Mouse (Mus musculus) naive thymus-derived CD4-positive, alpha-beta T cell, adult 5 months (primary cell): ENCODE results near the gene Dnmt1. TPM values are rescaled to one million over a fixed set of nuclear protein-coding genes. Genes with fewer than 3 reads are reported as not detected.

Experiments
- polyA plus RNA-seq: library from polyadenylated mRNA; unstranded; fragments of 100-300 nt; shearing (Covaris generic); gene quantifications from one replicate; pipeline ENCODE4 v1.2.1, GENCODE M21; 2017

The Dnmt1 gene
- polyA plus RNA-seq: 75.5 TPM

DNA sequence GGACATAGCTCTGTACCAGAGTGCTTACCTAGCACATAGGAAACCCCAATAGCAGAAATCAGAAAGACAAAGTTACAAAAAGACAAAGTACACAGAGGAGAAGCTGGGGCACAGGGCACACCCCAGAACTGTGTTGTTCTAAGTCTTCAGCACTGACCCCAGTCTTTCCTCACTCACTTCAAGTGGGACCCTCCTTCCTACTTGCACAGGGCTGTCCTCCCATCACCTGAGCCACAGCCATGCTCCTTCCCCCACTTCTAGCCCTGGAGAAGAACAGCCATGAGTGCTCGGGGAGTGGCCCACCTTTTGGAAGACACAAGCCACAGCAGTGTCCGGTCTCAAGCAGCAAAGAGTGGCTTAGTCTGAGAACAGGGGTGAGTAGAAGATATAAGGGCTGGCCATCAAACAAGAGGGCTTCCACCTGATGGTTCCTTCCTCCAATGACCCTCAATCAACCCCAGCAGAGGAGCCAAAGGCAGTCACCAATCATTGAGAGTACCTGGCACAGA lies at the start of gene Dnmt1:
TSS of gene Dnmt1 (minus strand) at position 459 of the 509 bp plus-strand sequence.

DNA sequence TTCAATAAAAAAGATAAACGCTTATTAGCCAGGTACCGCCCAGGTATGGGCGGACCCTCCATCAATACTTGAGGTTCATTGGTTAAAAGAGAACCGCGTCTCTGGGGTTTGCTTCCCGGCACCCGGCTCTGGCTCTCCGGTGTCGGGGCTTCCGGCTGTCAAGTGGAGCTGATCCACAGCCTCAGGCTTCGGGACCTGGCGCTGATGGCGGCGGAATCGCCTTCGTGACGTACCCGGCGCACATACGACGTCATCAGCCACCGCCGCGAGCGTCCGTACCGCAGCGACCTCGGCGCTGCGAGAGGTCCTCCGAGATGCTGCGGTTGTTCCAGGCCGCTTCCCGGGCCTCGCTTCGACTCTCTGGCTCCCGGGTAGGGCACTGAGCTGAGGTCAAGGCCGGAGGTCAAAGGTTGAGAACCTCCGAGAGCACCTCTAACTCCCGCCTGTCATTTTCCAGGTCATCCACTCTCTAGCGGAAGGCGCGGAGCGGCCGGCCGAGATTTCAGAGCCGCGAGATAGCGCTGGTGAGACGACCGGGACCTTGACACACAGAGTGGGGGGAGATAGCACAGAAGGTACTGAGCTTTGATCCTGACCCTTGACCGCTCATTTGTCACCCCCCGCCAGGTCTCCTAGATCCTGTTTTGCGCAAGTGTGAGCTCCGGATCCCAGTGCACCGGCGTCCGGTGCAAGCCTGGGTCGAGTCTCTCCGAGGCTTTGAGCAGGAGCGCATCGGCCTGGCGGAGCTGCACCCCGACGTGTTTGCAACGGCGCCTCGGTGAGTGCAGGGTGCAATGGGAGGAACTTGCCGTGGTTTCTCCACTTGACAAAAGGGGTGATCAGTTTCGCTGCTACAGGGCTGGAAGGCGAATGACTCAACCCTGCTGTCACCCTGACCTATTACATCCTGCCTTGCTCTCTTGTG lies 43.2 kb upstream of the Dnmt1 start, which contains the start of gene Mrpl4:
TSS of gene Mrpl4 (plus strand) at position 112 of the 925 bp plus-strand sequence.

DNA sequence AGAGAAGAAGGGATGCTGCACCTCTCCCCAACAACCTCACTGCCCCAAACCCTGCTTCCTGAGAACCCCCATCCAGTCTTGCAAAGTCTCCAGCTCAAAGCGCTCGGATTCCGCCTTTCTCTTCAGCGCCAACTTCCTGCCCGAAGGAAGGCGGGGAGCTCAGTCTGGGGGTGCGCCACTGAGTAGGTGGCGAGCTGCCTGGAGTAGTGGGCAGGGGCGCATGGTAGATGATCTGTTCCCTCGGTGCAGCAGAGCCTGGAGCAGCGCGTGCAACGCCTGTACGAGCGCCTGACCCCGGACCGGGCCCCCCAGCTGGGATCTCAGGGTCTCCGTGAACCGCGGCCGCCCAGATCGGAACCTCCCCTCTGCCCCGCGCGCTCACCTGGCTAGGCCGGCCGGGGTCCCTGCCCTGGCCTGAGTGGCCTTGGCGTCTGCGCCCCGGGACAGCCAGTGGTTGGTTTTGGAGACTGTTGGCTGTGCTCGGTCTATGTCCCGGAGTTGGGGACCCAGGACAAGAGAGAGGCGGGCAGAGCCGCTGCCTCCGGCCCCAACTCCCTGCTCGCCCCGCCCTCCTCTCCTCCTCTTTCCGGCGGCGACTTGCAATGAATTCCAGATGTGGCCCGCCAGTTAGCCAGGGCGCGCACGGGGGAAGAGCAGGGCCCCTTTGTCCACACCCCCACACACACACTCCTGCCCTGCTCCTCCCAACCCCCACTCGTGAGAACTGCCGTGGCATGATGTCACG lies 16.7 kb upstream of the Dnmt1 start, which contains the start of gene S1pr2:
TSS of gene S1pr2 (minus strand) at position 566 of the 745 bp plus-strand sequence.

DNA sequence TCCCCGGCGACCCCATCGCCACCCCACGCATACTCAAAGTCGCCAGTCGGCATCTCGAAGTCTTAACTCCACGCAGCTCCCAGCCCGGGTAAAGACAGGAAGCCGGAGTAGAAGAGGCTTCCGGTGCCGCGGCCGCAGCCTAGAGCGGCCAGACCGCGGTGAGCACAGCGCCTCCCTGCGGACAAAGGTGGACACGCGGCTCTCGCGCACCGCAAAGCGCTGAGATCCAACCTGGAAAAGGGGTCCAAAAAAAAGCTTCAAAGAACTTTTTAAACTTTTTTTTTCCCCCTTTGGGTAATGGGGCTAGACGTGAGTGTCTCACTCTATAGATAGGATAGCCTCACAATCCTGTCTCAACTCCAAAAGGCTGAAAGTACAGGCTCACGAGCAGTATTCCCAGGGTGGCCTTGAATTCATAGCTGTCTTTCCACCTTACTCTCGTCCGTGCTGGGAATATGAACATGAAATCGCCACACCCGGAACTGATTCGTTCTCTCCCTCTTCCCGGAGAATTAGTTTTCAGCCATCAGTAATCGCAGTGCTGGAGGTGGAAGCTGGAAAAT lies 61.1 kb downstream of the Dnmt1 start, which contains the start of gene Eif3g:
TSS of gene Eif3g (minus strand) at position 113 of the 563 bp plus-strand sequence.

GRCm38 (mm10) chr9:20887704-20888385 lies 71.8 kb downstream of the Dnmt1 start, which contains the start of gene Ppan:
Ppan (plus strand) TSS chr9:20888175.

GRCm38 (mm10) chr9:20879097-20879792 lies 80.4 kb downstream of the Dnmt1 start, which contains the start of gene Angptl6:
Angptl6 (minus strand) TSS chr9:20879727.

DNA sequence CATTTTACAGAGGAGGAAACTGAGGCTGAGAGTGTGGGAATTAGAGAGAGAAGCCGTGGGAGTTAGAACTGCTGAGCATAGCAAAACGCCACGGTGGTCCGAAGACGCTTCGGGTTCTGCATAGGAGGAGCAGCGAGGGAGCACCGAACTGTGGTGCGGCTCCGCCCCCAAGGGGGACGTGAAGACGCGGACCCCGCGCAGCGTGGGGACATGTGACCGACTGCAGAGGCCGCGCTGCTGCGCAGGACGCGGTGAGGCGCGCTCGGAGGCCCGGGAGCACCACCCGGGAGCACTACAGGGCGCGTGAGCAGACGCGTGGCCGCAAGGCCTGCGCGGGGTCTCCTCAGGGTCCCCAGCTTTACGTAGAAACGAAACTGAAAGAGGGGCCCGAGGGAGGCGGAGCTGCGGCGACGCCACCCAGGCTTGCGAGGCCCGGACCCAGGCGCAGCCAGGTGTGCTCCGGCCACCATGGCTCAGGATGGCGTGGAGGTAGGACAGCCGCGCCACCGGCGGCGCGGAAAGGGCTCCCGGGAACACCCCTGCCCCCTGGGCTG lies 91.2 kb downstream of the Dnmt1 start, which contains the start of gene A230050P20Rik:
TSS of gene A230050P20Rik (plus strand) at position 195 of the 554 bp plus-strand sequence.

Other genes starting within 250 kb of the Dnmt1 start
- gene Olfm2, start 213.5 kb downstream of the Dnmt1 start, polyA plus RNA-seq: 0.31 TPM
- not detected for gene Col5a3, start 144.8 kb downstream of the Dnmt1 start, polyA plus RNA-seq
- not detected for gene Rdh8, start 141.4 kb downstream of the Dnmt1 start, polyA plus RNA-seq
- 25.8 TPM for gene A230050P20Rik, start 91.2 kb downstream of the Dnmt1 start, polyA plus RNA-seq
- 5.3 TPM for gene Angptl6, start 80.2 kb downstream of the Dnmt1 start, polyA plus RNA-seq
- gene Ppan, start 71.7 kb downstream of the Dnmt1 start, polyA plus RNA-seq: 106 TPM
- gene Eif3g, start 61.3 kb downstream of the Dnmt1 start, polyA plus RNA-seq: 303 TPM
- gene S1pr2, start 16.9 kb upstream of the Dnmt1 start, polyA plus RNA-seq: 2.3 TPM
- 96.9 TPM for gene Mrpl4, start 42.9 kb upstream of the Dnmt1 start, polyA plus RNA-seq
- gene Icam1, start 56.1 kb upstream of the Dnmt1 start, polyA plus RNA-seq: 31.7 TPM
- 0.56 TPM for gene Icam4, start 69.5 kb upstream of the Dnmt1 start, polyA plus RNA-seq
- not detected for gene Icam5, start 72.2 kb upstream of the Dnmt1 start, polyA plus RNA-seq
- gene Zglp1, start 107.2 kb upstream of the Dnmt1 start, polyA plus RNA-seq: not detected
- 0.44 TPM for gene Gm49373, start 113.2 kb upstream of the Dnmt1 start, polyA plus RNA-seq
- gene Fdx1l, start 113.7 kb upstream of the Dnmt1 start, polyA plus RNA-seq: 35.4 TPM
- gene Gm38431, start 132.1 kb upstream of the Dnmt1 start, polyA plus RNA-seq: 2.2 TPM
- 64.1 TPM for gene Raver1, start 132.1 kb upstream of the Dnmt1 start, polyA plus RNA-seq
- 47.8 TPM for gene Tyk2, start 171.4 kb upstream of the Dnmt1 start, polyA plus RNA-seq
- 278 TPM for gene Cdc37, start 190.1 kb upstream of the Dnmt1 start, polyA plus RNA-seq
- 0.35 TPM for gene Pde4a, start 205.8 kb upstream of the Dnmt1 start, polyA plus RNA-seq